Mouse (Mus musculus) embryonic facial prominence, embryonic 12.5 days (tissue): Measurements from ENCODE around the gene Nr6a1. TPM values are rescaled to one million over a fixed set of nuclear protein-coding genes. Genes with fewer than 3 reads are reported as not detected.

ENCODE experiments used
- ATAC-seq: fragments of 200-750 bp; cut with Nextera tagmentation; 2 replicates; pipeline ENCODE4 v1.8.0; 2017; ENCODE audit not compliant: insufficient number of reproducible peaks, insufficient read depth, low FRiP score, low TSS enrichment
- H3K27ac ChIP-seq: fragments of 300-500 bp; sonication (generic); 2 replicates; pipeline ENCODE4 v1.5.1; 2016; ENCODE audit warnings: mild to moderate bottlenecking
- H3K27me3 ChIP-seq: fragments of 300-500 bp; sonication (generic); 2 replicates; pipeline ENCODE4 v1.6.1; 2016; ENCODE audit warnings: mild to moderate bottlenecking, moderate library complexity
- H3K36me3 ChIP-seq: fragments of 300-500 bp; sonication (generic); 2 replicates; pipeline ENCODE4 v1.6.1; 2016; ENCODE audit warnings: mild to moderate bottlenecking
- H3K4me1 ChIP-seq: fragments of 300-500 bp; sonication (generic); 2 replicates; pipeline ENCODE4 v1.6.1; 2016
- H3K4me2 ChIP-seq: fragments of 300-500 bp; sonication (generic); replicated peaks from 2 replicates; pipeline ENCODE4 v1.6.1; 2016; ENCODE audit warnings: mild to moderate bottlenecking, moderate library complexity
- H3K4me3 ChIP-seq: fragments of 300-500 bp; sonication (generic); 2 replicates; pipeline ENCODE4 v1.5.1; 2016; ENCODE audit warnings: mild to moderate bottlenecking
- H3K9ac ChIP-seq: fragments of 300-500 bp; sonication (generic); 2 replicates; pipeline ENCODE4 v1.6.1; 2016; ENCODE audit warnings: mild to moderate bottlenecking, moderate library complexity
- H3K9me3 ChIP-seq: fragments of 300-500 bp; sonication (generic); 2 replicates; pipeline ENCODE4 v1.6.1; 2016; ENCODE audit warnings: mild to moderate bottlenecking, moderate library complexity
- WGBS: fragments of 180-500 bp; shearing (Covaris S2); methylation state at CpG from one replicate; pipeline ENCODE4 v1.1.7; 2016; 5-methylcytosine and 5-hydroxymethylcytosine counted together
- polyA plus RNA-seq: library from polyadenylated mRNA; unstranded; fragments of >200 nt; fragmentation: Nextera tagmentation; extraction: Ambion mirVana; gene quantifications from 2 replicates; pipeline ENCODE4 v1.2.1, GENCODE M21; 2016

Nr6a1 gene
- polyA plus RNA-seq, 1 experiment from 2014 or later: 2.0 TPM

DNA sequence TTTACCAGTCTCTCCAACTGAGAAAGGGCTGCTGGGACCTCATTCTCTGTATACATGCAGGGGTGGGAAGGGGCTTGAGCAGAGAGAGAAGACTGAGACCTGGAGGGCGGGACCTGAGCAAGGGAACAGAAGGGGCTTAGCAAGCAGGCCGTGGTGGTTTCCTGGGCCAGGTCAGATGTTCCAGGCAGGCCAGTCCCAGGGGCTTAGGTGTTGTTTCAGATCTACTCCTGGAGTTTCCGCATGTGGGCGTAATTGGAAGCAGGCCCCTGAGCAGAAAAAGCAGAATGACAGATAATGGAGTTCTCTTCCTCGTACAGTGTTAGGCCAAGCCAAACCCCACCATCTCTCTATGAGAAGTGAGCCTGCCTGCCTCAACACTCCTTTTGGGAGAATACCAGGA lies 7.4 kb upstream of the Nr6a1 start:
- Histone ChIP-seq H3K27ac (peak overlapping the region; percentile 81), H3K36me3 (no peaks in the 10 kb centered on the region), H3K4me3 (no peak overlapping the region), H3K9me3 (no peaks in the 10 kb centered on the region), H3K4me2 (peak overlapping the region; percentile 18), H3K27me3 (no peaks in the 10 kb centered on the region), H3K4me1 (peaks cover 24% of the 10 kb centered on the region), H3K9ac (no peak overlapping the region)
- ATAC-seq: no peak
- 21% methylated on average over 5 of the region's 5 CpGs for WGBS

DNA sequence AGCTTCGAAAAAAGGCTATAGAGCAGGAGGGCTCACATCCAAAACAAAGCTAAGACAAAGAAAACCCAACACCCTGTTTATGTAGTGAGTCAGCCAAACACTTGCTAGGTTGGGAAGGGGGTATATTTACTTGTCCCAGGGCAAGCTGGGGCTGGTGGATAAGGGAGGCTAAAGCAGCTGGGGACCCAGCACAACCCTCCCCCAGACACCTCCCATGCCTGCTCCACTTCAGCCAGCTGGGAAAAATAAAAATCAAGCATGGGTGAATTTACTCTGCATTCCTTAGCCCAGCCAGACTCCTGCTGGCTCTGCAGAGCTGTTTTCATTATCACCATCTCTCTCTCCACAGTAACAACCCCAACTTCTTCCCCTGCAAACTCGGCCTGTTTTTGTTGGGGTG lies 6.4 kb upstream of the Nr6a1 start:
- WGBS: 17% methylated on average over 2 of the region's 2 CpGs
- Histone ChIP-seq H3K36me3 (no peaks in the 10 kb centered on the region), H3K27me3 (no peaks in the 10 kb centered on the region), H3K4me1 (peaks cover 24% of the 10 kb centered on the region), H3K4me2 (peak overlapping the region; percentile 18), H3K9ac (no peak overlapping the region), H3K4me3 (no peak overlapping the region), H3K9me3 (no peaks in the 10 kb centered on the region), H3K27ac (peak overlapping the region; percentile 81)
- ATAC-seq: peak; percentile 22; the same call in 1 of the 2 replicates

DNA sequence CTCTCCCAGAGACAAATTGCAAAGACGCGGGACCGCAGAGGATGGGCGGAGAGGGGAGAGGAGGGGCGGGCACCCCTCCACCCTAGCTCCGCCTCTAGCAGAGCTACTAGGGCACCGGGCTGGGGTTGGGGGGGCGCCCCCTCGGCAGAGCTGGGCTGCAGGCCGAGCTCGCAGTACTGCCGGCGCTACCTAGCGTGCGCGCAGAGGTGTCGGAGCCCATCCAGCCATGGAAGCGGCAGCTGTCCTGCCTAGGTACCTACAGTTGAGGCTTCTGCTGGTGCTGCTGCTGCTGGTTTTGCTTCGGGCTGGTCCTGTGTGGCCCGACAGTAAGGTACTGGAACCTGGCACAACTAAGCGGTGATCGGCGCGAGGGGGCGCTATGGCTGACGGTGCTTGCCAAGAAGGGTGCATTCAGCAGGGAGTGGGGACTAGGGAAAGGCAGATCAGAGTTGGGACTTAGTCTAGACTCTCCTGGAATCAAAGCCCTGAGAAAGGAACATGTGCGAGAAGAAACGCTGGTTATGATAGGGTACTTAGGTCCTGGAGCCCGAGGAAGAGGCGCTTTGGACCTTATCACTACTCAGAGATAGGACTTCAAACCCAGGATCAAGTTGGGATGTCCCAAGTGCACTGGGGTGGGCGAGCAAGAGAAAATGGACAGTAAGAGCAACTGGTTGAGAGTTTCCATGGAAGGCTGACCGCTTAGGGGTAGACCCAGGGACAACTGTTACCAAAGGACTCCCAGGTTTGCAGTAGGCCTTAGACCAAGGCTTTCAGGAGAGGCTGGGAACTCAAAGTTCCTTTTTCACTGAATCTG lies 4.6 kb upstream of the Nr6a1 start, which contains the start of gene Olfml2a:
Gene Olfml2a (plus strand): TSS at position 128 of the 817 bp plus-strand sequence.
- 8% methylated on average over 32 of the region's 32 CpGs for WGBS
- Histone ChIP-seq H3K4me1 (peaks cover 24% of the 10 kb centered on the region), H3K9ac (peak within 1 kb of the TSS; percentile 48), H3K36me3 (no peaks in the 10 kb centered on the region), H3K27ac (0 out of 2 replicates have a peak within 1 kb of the TSS, but pooled peaks have one; percentile 25), H3K4me3 (peak within 1 kb of the TSS; percentile 41), H3K27me3 (no peaks in the 10 kb centered on the region), H3K4me2 (peak within 1 kb of the TSS; percentile 82), H3K9me3 (no peaks in the 10 kb centered on the region)
- ATAC-seq: peak; percentile 83

DNA sequence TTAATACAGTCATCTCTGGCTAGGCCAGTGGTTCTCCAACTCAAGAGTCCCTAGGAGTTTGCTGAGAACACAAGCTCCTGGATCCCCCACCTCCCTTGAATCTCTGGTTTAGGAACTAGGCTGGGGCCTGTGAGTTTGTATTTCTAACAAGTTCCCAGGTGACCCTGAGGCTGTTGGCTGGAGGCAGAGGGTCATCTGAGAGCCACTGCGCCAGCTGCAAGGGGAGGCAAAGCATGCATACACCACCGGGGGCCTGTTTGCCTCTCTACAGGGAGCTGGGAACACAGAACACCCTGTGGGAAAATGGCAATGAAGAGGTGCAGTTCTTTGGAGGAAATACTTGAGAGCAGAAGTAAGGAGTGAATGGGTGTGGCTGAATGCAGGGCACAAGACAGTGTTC lies 2.8 kb upstream of the Nr6a1 start:
- H3K4me2 ChIP-seq: no peak overlapping the region
- H3K4me3 ChIP-seq: no peak overlapping the region
- H3K27me3 ChIP-seq: no peaks in the 10 kb centered on the region
- 61% methylated on average over 2 of the region's 2 CpGs for WGBS
- no peaks in the 10 kb centered on the region for H3K36me3 ChIP-seq
- ATAC-seq: no peak
- H3K27ac ChIP-seq: no peak overlapping the region
- H3K9me3 ChIP-seq: no peaks in the 10 kb centered on the region
- H3K9ac ChIP-seq: no peak overlapping the region
- H3K4me1 ChIP-seq: peaks cover 24% of the 10 kb centered on the region

DNA sequence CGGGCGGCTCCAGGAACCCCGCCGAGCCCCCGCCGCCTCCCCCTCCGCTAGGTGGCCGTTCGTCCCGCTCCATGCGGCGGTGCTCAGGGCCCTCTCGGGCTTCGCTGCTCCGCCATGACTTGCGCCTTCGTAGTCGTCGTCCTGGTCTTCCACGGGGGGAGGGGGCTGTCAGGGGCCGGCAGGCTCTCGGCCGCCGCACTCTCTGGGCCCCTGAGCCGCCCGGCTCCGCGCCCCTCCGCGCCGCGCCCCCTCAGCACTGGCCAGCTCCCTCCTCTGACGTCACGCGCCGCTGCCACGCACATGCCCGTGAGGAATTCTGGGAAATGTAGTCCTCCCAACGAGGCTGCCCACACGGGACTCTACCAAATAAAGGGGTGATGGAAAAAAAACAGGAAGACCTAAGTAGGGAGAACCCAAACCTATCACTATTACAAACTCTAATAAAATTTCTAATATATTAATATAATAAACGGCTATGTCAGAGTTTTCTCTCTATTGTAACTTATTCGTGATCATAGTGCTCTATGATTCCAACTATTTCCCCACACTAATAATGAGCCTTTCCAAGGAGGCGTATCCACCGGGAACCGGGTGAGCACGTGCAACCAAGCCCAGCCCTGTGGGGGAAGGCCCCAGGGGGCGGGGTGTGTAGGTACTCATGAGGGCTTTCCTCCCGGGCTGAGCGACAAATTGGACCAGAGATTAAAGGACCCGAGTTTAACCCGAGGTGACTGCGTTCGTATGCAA lies 1.2 kb downstream of the Nr6a1 start:
- Histone ChIP-seq H3K9ac (peak overlapping the region; percentile 61), H3K9me3 (no peaks in the 10 kb centered on the region), H3K27me3 (no peaks in the 10 kb centered on the region), H3K36me3 (no peaks in the 10 kb centered on the region), H3K27ac (peak overlapping the region; percentile 30; the same call in 1 of the 2 replicates), H3K4me3 (peak overlapping the region; percentile 84), H3K4me1 (peaks cover 11% of the 10 kb centered on the region), H3K4me2 (peak overlapping the region; percentile 96)
- peak; percentile 93 for ATAC-seq
- under 1% methylated on average over 47 of the region's 53 CpGs for WGBS

DNA sequence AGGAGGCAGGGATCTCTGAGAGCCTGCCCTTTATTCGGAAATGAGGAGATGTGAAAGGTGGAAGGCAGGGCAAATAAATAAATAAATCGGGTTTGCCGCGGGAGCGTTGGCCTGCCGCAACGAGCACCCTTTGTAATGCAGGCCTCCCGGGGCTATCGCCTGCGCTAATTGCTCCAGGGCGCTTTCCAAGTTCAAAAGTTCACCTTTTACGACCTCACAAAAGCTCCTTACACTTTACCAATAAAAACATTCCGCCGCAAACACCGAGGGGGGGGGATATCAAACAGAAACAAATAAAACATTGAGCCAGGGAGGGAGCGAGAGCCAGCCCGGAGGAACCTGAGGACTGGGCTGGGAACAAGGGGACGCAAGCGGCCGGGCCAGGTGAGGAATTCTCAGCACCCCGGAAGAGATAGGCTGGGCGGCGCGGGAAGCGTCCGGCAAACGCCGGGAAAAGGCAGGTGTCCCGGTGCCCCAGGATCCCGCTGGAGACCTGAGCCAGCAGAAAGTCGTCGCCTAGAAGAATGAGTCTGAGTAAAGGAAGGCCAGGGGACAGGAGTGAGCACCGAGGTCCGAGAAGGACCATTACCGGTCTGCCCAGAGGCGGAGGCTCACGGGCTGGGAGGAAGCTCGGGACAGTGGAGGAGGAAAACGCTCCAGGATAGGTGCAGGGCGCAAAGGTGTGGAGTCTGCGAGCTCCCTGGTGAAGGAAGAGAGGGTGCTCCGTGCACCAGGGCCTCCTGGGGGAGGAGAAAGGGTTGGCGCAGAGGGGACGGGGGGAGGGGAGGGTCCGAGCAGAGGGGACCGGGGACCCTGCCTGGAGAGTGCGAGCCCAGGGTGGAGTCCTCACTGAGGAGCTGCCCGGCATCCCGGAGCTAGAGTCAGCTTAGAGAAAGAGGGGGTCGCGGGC lies 2.1 kb downstream of the Nr6a1 start:
- peaks cover 10% of the 10 kb centered on the region for H3K4me1 ChIP-seq

DNA sequence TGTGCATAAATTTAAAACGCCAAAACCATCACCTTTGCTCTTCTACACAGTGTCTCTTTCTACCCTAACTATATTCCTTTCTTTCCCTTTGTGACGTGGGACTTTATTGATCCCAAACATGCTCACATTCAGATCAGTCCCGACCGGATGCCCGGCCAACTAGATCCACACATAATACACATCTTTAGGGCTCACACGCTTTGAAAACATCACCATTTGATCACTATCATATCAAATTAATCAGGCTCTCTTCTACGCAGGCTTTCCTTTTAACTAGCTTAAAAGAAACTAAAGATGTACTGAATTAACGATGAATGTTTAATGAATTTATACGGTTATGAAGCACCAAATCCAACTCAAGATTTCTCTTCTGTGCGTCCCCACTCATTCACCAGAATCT lies 2.9 kb downstream of the Nr6a1 start:
- no peak for ATAC-seq
- H3K4me1 ChIP-seq: peaks cover 10% of the 10 kb centered on the region
- no peaks in the 10 kb centered on the region for H3K36me3 ChIP-seq
- no peaks in the 10 kb centered on the region for H3K9me3 ChIP-seq
- peak overlapping the region; percentile 84 for H3K4me3 ChIP-seq
- no peak overlapping the region for H3K9ac ChIP-seq
- no peaks in the 10 kb centered on the region for H3K27me3 ChIP-seq
- H3K4me2 ChIP-seq: peak overlapping the region; percentile 96
- no peak overlapping the region for H3K27ac ChIP-seq
- WGBS: 4% methylated on average over 10 of the region's 10 CpGs

More for the DNA sequence above, 2.1 kb downstream of the Nr6a1 start:
- Histone ChIP-seq H3K27ac (peak overlapping the region; percentile 30; the same call in 1 of the 2 replicates), H3K27me3 (no peaks in the 10 kb centered on the region), H3K4me3 (peak overlapping the region; percentile 84), H3K36me3 (no peaks in the 10 kb centered on the region), H3K9me3 (no peaks in the 10 kb centered on the region), H3K9ac (peak overlapping the region; percentile 61), H3K4me2 (peak overlapping the region; percentile 96)
- WGBS: 1% methylated on average over 51 of the region's 51 CpGs
- peak; percentile 65 for ATAC-seq

DNA sequence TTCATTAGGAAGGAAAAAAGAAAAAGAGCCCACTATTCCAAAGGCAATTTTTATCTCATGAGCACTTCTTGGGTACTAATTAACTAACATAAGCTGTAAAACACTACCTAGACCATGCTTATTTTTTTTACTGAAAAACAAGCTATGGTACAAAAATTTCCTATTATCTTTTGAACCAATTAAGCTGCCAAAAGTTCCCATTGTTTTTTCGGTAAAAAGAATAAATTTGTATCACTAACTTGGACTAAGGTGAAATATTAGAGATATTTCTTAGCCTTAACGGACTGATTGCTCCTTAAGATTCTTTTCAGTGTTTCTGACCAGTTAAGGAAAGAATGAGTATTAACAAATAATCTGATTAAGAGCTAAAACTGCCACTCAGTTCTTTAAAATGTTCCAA lies 3.6 kb downstream of the Nr6a1 start:
- H3K4me3 ChIP-seq: no peak overlapping the region
- WGBS: 51% methylated on average over 2 of the region's 2 CpGs
- peaks cover 10% of the 10 kb centered on the region for H3K4me1 ChIP-seq
- H3K9me3 ChIP-seq: no peaks in the 10 kb centered on the region
- ATAC-seq: no peak
- no peaks in the 10 kb centered on the region for H3K36me3 ChIP-seq
- H3K9ac ChIP-seq: no peak overlapping the region
- H3K27ac ChIP-seq: no peak overlapping the region
- H3K4me2 ChIP-seq: no peak overlapping the region
- H3K27me3 ChIP-seq: no peaks in the 10 kb centered on the region

DNA sequence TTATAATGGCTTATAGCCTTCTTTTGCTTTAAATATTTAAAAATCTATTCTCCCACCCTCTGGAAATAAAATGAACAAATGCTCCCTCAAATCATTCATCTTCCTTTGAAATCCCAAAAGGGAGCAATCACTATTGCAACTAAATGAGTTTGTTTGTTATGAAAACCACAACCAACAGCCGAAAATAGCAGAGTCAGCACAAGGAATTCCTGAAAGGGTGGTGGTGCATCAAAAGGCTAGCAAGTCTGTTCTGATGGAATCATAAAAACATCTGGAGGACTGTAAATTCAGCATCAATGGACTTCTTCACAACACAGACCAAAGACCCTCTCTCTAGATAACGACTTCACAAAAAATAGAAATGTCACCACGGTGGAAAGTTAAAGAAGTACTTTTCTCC lies 4.0 kb downstream of the Nr6a1 start:
- no peak for ATAC-seq
- H3K36me3 ChIP-seq: no peaks in the 10 kb centered on the region; the same call in 1 of the 2 replicates
- no peaks in the 10 kb centered on the region for H3K9me3 ChIP-seq
- no peak overlapping the region for H3K9ac ChIP-seq
- H3K4me3 ChIP-seq: no peak overlapping the region
- no peak overlapping the region for H3K27ac ChIP-seq
- H3K27me3 ChIP-seq: no peaks in the 10 kb centered on the region
- H3K4me2 ChIP-seq: no peak overlapping the region
- H3K4me1 ChIP-seq: peaks cover 10% of the 10 kb centered on the region
- 30% methylated on average over 3 of the region's 3 CpGs for WGBS

DNA sequence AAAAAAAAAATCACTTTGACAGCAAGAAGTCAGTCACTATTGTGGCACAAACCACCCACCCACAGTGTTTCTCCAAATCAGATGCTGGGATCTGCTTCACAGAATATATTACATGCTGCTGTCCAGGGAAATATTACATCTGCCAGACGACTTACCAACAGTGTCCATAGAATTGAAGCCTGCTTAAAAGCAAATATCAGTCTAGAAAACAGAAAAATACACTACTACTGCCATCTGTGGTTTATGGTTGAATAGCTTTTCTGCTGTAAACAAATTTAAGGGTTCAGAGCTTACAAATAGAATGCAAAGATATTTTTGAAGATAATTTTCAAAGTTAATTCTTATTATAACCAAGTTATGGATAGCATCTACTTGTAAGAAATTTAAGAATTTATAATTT lies 6.1 kb downstream of the Nr6a1 start:
- no peak for ATAC-seq
- Histone ChIP-seq H3K36me3 (peaks cover 3% of the 10 kb centered on the region; the same call in 1 of the 2 replicates), H3K4me1 (peaks cover 10% of the 10 kb centered on the region), H3K4me3 (no peak overlapping the region), H3K9ac (no peak overlapping the region), H3K27me3 (no peaks in the 10 kb centered on the region), H3K4me2 (no peak overlapping the region), H3K27ac (no peak overlapping the region), H3K9me3 (no peaks in the 10 kb centered on the region)
- 13% methylated on average over 1 of the region's 1 CpGs for WGBS
